Mouse (Mus musculus) activated CD4-positive, CD25-positive, alpha-beta regulatory T cell, adult 4 months (primary cell): Measurements from ENCODE around the gene Gm7138. TPM values are rescaled to one million over a fixed set of nuclear protein-coding genes. Genes with fewer than 3 reads are reported as not detected.
"Not testable (repeated sequence)": the region's sequence is repeated elsewhere in the genome, so short reads cannot be mapped to it uniquely, and the experiment has no call there.

ENCODE experiments used
- ATAC-seq: one replicate; pipeline ENCODE4 v1.8.0; 2017
- polyA plus RNA-seq, 2 experiments: library from polyadenylated mRNA; unstranded; fragments of 100-300 nt; shearing (Covaris generic); gene quantifications; one replicate each; pipeline ENCODE4 v1.2.1; 2017

The Gm7138 gene
- polyA plus RNA-seq = not detected

GRCm38 (mm10) chr10:77776844-77777243, at the start of gene Gm7138:
Gm7138 (minus strand) TSS chr10:77776944.
- ATAC-seq = not testable (repeated sequence)

GRCm38 (mm10) chr10:77819203-77819602, 42.5 kb upstream of the Gm7138 start:
- no peak for ATAC-seq

- ATAC-seq = no peak
Measured at GRCm38 (mm10) chr10:77818523-77818922, 41.8 kb upstream of the Gm7138 start.

- ATAC-seq = no peak
Measured at GRCm38 (mm10) chr10:77815514-77815913, 38.8 kb upstream of the Gm7138 start.

DNA sequence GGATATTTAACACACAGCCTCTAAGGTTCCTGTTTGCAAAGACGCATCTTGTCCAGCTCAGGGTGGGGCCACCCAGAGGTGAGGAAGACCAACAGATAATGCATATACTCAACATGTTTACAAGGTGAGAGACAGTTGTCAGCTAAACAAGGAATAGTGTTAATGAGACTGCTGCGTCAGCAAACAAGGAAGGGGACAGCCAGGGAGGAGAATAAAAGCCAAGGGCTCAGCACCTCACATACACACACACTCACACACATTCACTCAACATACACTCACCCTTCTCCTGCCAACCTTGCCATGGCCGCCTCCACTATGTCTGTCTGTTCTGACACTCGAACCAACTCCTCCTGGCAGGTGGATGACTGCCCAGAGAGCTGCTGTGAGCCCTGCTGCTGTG, 37.6 kb upstream of the Gm7138 start, which contains the start of gene Gm2696:
Gm2696 (plus strand) TSS at position 301 of the 400 bp plus-strand sequence.
- no peak for ATAC-seq

GRCm38 (mm10) chr10:77811743-77812142, 35.0 kb upstream of the Gm7138 start, which contains the start of gene Gm9507:
Gm9507 (minus strand) TSS chr10:77811843.
- ATAC-seq = no peak

DNA sequence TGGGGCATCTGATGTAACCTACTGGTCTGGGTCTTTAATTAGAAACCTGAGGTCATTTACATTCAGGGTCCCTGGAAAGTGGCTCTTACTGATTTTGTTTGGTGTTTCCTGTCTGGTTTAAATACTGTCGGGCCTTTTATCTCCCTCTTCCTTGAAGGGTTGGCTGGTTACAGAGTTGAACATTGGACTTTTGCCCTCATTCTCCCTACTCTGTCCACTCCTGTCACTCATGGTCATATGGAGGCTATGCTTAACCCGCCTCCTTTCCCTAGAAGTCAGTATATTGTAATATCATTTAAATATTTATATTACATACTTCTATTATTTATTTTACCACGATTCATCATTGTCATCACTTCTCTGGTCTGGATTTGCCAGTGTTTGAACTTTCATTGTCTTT, 27.4 kb upstream of the Gm7138 start:
- no peak for ATAC-seq

DNA sequence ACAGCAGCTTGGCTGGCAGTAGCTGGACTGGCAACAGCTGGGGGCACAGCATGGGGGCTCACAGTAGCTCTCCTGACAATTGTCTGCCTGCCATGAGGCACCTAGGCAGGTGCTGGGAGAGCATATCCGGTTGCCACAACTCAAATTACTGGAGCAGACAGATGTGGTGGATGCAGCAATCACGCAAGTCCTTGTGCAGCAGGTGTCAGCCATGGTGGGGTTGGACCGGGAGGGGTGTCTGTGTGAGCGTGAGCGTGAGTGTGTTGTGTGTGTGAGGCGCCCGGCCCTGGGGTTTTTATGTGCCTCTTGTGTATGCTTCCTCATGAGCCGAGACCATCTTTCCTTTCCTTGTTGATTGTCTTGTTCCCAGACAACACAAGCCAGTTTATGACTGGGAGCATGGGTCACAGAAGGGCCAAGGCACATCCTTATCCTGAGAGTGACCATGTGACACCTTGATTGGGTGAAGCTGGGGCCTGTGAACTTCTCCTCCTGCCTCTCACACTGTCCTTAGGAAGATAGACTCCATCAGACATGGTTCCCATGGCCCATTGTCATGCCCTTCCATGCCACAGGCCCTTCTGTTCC, 22.3 kb upstream of the Gm7138 start, which contains the start of gene Gm19668:
Gm19668 (minus strand) TSS at position 213 of the 588 bp plus-strand sequence.
- ATAC-seq = no peak

DNA sequence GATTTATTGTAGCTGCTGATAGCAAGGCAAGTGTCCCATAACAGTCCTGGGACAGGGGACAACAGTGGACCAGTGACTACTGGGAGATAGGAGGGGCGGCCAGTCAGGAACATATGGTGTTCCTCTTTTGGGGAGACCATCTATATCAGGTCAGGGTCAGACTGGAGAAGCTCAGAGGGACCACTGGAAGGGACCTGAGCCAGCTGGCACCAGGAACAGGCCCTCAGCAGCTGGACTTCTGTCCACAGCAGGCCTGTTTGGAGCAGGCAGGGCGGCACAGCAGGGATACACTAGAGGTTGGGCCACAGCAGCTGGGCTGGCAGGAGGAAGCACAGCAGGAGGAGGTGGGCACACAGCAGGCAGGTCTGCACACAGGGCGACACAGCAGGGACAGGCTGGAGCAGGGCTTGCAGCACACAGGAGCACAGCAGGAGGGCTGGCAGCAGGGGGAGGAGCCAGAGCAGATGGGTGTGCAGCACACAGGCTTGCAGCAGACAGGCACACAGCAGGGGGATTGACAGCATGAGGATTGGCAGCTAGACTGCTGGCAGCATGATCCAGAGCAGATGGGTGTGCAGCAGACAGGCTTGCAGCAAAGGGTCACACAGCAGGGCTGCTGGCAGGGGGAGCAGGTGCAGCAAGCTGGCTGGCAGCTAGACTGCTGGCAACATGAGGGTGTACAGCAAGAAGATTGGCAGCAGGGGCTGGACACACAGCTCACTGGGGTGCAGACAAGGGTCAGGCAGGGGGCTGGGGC, 21.6 kb upstream of the Gm7138 start:
- not testable (repeated sequence) for ATAC-seq

- no peak for ATAC-seq
Measured at GRCm38 (mm10) chr10:77797677-77798076, 20.9 kb upstream of the Gm7138 start.

- no peak for ATAC-seq
Measured at GRCm38 (mm10) chr10:77794976-77795375, 18.2 kb upstream of the Gm7138 start, which contains the start of gene Gm9639. Gm9639 (minus strand) TSS chr10:77795076.

DNA sequence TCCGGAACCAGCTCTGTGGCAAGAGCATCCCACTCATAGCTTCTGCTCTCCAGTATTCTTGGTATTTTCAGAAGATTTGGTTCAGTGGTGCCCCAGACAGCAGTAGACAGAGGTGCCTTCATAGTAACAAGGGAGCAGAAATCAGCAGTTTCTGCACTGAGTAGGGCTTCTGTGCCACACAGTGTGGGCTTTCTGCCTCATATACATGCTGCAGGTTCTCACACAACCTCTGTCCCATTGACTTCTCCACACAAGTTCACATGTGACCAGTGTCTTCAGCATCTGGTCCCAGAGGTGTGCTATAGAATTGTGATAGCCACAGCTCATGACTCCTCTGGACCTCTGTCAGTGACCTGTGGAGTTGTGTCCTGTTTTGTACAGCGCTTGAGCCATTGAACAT, 11.9 kb upstream of the Gm7138 start:
- ATAC-seq = no peak

GRCm38 (mm10) chr10:77787876-77788275, 11.1 kb upstream of the Gm7138 start, which contains the start of gene Gm7137:
Gm7137 (minus strand) TSS chr10:77788200.
- ATAC-seq = not testable (repeated sequence)

DNA sequence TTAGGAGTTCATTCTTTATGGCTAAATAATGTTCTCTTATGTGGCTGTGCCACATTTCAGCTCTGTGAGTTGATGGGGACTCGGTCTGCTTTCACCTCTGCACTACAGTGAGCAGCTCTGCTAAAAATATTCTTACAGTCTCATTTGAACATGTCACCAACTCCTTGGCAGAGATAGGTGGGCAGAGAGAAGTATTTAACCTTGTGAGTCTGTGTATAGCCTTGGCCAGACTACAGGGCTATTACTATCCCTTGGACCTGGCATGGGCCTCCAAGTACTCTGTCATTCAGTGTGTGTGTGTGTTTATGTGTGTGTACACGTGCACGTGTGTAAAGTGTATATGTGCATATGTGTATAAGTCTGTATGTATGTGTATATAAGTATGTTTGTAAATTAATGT, 6.7 kb upstream of the Gm7138 start:
- not testable (repeated sequence) for ATAC-seq

DNA sequence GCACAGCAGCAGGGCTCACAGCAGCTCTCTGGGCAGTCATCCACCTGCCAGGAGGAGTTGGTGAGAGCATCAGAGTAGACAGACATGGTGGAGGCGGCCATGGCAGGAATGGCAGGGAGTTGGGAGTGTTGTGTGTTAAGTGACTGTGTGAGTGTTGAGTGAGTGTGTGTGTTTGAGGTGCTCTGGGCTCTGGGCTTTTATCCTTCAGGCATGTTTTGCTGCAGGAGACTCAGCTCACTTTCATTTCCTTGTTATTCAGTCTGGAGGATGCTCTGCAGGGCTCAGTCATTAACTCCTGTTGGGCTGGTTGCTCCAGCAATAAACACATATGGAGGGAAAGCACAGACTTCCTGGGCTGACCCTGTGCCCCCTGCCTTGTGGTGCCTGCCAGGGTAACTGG, 5.7 kb upstream of the Gm7138 start, which contains the start of gene Gm3250:
Gm3250 (minus strand) TSS at position 101 of the 400 bp plus-strand sequence.
- not testable (repeated sequence) for ATAC-seq

DNA sequence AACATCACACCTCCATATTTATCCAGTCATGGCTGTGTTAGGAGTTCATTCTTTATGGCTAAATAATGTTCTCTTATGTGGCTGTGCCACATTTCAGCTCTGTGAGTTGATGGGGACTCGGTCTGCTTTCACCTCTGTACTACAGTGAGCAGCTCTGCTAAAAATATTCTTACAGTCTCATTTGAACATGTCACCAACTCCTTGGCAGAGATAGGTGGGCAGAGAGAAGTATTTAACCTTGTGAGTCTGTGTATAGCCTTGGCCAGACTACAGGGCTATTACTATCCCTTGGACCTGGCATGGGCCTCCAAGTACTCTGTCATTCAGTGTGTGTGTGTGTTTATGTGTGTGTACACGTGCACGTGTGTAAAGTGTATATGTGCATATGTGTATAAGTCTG, 4.6 kb downstream of the Gm7138 start:
- ATAC-seq = not testable (repeated sequence)

GRCm38 (mm10) chr10:77771225-77771624, 5.5 kb downstream of the Gm7138 start, which contains the start of gene Gm3238:
Gm3238 (minus strand) TSS chr10:77771325.
- not testable (repeated sequence) for ATAC-seq

DNA sequence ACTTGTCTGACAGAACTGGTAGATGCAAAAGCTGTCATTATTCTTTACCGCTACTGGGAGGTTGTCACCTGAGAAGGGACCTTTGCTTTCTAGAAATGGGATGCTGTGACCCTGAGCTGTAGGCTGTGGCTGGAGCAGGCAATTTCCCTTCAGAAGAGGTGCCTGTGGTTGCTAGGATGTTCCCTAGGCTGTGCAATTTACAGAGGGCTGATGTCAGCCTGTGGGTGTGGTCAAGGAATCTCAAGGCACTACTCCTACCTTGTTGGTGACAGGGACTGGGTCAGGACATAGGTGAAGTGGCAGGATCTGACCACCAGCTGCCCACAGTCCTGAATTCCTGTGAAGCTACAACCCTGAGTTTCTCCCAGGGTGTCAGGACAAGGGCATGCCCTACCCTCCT, 7.0 kb downstream of the Gm7138 start:
- no peak for ATAC-seq

- ATAC-seq = not testable (repeated sequence)
Measured at GRCm38 (mm10) chr10:77759582-77759981, 17.2 kb downstream of the Gm7138 start, which contains the start of gene Gm3233. Gm3233 (minus strand) TSS chr10:77759682.

- ATAC-seq = no peak
Measured at GRCm38 (mm10) chr10:77753448-77753847, 23.3 kb downstream of the Gm7138 start.

DNA sequence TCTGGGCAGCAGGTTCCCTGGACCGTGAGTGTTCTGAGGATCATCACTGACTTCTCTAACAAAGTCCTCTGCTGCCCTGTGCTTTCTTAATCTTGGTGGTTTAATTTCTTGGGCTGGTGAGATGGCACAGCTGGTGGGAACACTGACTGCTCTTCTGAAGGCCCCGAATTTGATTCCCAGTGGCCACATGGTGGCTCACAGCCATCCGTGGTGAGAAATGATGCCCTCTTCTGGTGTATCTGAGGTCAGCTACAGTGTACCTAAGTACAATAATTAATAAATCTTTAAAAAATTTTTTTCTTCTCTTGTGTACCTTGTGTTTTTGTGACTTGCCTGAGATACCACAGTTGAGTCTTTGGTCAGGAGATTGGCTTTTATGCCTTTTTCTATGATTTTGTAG, 24.4 kb downstream of the Gm7138 start:
- not testable (repeated sequence) for ATAC-seq

DNA sequence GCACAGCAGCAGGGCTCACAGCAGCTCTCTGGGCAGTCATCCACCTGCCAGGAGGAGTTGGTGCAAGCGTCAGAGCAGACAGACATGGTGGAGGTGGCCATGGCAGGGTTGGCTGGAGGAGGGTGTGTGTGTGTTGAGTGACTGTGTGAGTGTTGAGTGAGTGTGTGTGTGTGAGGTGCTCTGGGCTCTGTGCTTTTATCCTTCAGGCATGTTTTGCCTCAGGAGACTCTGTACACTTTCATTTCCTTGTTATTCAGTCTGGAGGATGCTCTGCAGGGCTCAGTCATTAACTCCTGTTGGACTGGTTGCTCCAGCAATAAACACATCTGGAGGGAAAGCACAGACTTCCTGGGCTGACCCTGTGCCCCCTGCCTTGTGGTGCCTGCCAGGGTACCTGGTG, 25.5 kb downstream of the Gm7138 start, which contains the start of gene Gm9736:
Gm9736 (minus strand) TSS at position 101 of the 400 bp plus-strand sequence.
- not testable (repeated sequence) for ATAC-seq

DNA sequence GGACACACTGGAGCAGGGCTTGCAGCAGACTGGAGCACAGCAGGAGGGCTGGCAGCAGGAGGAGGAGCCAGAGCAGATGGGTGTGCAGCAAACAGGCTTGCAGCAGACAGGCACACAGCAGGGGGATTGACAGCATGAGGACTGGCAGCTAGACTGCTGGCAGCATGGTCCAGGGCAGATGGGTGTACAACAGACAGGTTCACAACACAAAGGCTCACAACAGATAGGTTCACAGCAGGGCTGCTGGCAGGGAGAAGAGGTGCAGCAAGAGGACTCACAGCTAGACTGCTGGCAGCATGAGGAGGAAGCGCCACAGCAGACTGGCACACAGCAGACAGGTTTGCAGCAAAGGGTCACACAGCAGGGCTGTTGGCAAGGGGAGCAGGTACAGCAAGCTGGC, 26.1 kb downstream of the Gm7138 start:
- ATAC-seq = not testable (repeated sequence)
